Mouse (Mus musculus) ES-Bruce4 (cell line): ENCODE data around the gene Yjefn3. TPM values are rescaled to one million over a fixed set of nuclear protein-coding genes. Genes with fewer than 3 reads are reported as not detected.

Experiments used
- H3K27ac ChIP-seq: 2 replicates; pipeline ENCODE4 v1.5.1; 2012; ENCODE audit warnings: low read length, inconsistent platforms; ENCODE audit not compliant: insufficient read depth
- H3K27me3 ChIP-seq: 2 replicates; pipeline ENCODE4 v1.6.1; 2012; ENCODE audit warnings: mild to moderate bottlenecking, low read length, inconsistent platforms; ENCODE audit not compliant: control insufficient read depth, poor library complexity, insufficient read depth, severe bottlenecking
- H3K36me3 ChIP-seq: 2 replicates; pipeline ENCODE4 v1.6.1; 2012; ENCODE audit warnings: inconsistent platforms, mild to moderate bottlenecking, low read length, moderate library complexity; ENCODE audit not compliant: control insufficient read depth, poor library complexity, insufficient read depth, severe bottlenecking
- H3K4me1 ChIP-seq: one replicate; pipeline ENCODE4 v1.8.1; 2011; ENCODE audit warnings: low read length; ENCODE audit not compliant: control insufficient read depth, insufficient read depth
- H3K4me3 ChIP-seq: 2 replicates; pipeline ENCODE4 v1.5.1; 2011; ENCODE audit warnings: low read depth, mild to moderate bottlenecking, low read length
- H3K9ac ChIP-seq: 2 replicates; pipeline ENCODE4 v1.6.1; 2012; ENCODE audit warnings: low read depth, mild to moderate bottlenecking, inconsistent platforms; ENCODE audit not compliant: poor library complexity, severe bottlenecking
- H3K9me3 ChIP-seq: replicated peaks from 2 replicates; pipeline ENCODE4 v1.6.1; 2012; ENCODE audit warnings: mild to moderate bottlenecking, low read length, inconsistent platforms; ENCODE audit not compliant: control insufficient read depth, poor library complexity, insufficient read depth, severe bottlenecking
- CTCF ChIP-seq: IDR thresholded peaks from one replicate; pipeline ENCODE4 v1.8.1; 2011; ENCODE audit warnings: low read depth, low read length
- EP300 ChIP-seq: IDR thresholded peaks from 2 replicates; pipeline ENCODE4 v1.6.1; 2011; ENCODE audit warnings: low read depth, low read length; ENCODE audit not compliant: insufficient read depth
- POLR2A ChIP-seq: IDR thresholded peaks from one replicate; pipeline ENCODE4 v1.8.1; 2011; ENCODE audit warnings: low read length; ENCODE audit not compliant: insufficient read depth
- polyA plus RNA-seq: library from polyadenylated mRNA; stranded (reverse); fragments of >200 nt; gene quantifications from 2 replicates; pipeline ENCODE4 v1.2.4, GENCODE M21; 2011; ENCODE audit warnings: low read depth; ENCODE audit not compliant: missing spikeins, insufficient read depth, insufficient read length

Gene Yjefn3
- polyA plus RNA-seq, 1 experiment, result 3.4 TPM

- Histone ChIP-seq H3K9ac (no peak overlapping the region), H3K27me3 (no peaks in the 10 kb centered on the region), H3K4me1 (no peaks in the 10 kb centered on the region), H3K27ac (no peak overlapping the region), H3K9me3 (no peaks in the 10 kb centered on the region), H3K4me3 (no peak overlapping the region), H3K36me3 (peaks cover 24% of the 10 kb centered on the region)
- TF ChIP-seq POLR2A (no peak), EP300 (no peak)
These were observed 21.5 kb upstream of the Yjefn3 start for GRCm38 (mm10) chr8:69923986-69924385.

DNA sequence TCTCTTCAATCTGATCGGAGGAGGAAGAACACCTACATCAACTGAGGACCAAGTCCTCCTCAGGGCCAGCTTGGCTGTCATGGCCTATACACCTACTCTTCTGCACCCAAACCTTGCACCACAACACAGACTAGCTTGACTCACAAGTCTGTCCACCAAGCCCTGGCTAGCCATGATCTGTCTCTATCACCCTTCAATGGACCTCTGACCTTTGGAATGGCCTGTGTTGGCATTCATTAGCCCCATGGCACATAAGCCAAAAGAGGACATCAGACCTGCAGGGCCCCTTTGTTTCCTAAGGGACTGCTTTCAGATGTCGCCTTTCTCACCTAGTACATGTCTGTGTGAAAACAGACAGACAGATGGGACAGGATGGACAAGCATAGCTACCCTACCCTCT lies 18.6 kb upstream of the Yjefn3 start:
- no peak overlapping the region for H3K9ac ChIP-seq
- H3K9me3 ChIP-seq, result no peaks in the 10 kb centered on the region
- no peaks in the 10 kb centered on the region for H3K4me1 ChIP-seq
- H3K4me3 ChIP-seq, result no peak overlapping the region
- H3K27ac ChIP-seq, result peak overlapping the region; percentile 45
- peaks cover 23% of the 10 kb centered on the region for H3K36me3 ChIP-seq
- TF ChIP-seq CTCF (no peak), POLR2A (no peak), EP300 (no peak)
- no peaks in the 10 kb centered on the region for H3K27me3 ChIP-seq

- Histone ChIP-seq H3K36me3 (peaks cover 30% of the 10 kb centered on the region), H3K9me3 (no peaks in the 10 kb centered on the region), H3K4me1 (no peaks in the 10 kb centered on the region), H3K9ac (peak overlapping the region; percentile 11; the same call in 1 of the 2 replicates), H3K4me3 (no peak overlapping the region), H3K27me3 (no peaks in the 10 kb centered on the region), H3K27ac (peak overlapping the region; percentile 61)
- TF ChIP-seq POLR2A, result no peak
- TF ChIP-seq EP300, result 0 out of 2 replicates have a peak, but pooled peaks have one; percentile 16
These were observed 17.6 kb upstream of the Yjefn3 start for GRCm38 (mm10) chr8:69919876-69920662.

DNA sequence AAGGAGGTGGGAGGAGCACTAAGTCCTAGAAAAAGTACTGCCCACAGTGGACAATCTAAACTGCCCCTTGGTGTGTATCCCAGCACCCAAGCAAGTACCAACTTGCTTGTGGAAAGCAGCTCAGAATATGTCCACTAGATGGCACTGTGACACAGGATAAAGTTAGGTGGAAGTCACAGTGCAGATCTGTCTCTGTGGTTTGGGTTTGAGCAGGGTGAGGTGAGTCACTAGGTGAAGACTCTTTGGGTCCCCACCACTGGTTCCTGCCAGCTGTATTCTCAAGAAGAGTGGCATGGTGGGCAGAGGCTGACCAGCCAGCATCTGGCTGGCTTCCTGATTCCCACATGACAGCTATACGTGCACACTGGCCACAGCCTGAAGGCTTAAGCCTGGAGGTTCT lies 16.5 kb upstream of the Yjefn3 start:
- no peaks in the 10 kb centered on the region for H3K4me1 ChIP-seq
- H3K9ac ChIP-seq, result no peak overlapping the region
- H3K4me3 ChIP-seq, result no peak overlapping the region

DNA sequence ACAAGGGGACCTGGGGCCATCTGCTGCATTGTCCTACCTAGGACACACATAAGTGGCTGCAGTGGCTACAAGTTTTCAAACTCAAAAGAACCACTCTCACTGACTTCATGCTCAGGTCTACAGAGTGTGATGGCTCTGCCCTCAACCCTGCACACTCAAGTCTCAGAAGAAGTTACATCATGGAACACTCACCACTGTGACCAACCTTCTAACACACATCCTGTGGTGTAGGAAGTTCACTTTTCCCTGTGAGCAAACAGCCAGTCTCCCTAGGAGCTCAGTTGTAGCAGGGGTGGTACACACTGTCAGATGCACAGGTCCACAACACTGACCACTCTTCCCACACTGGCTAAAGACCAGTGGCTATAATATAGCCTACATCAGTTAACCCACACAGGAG lies 16.0 kb upstream of the Yjefn3 start:
- peaks cover 41% of the 10 kb centered on the region for H3K36me3 ChIP-seq
- H3K27me3 ChIP-seq, result no peaks in the 10 kb centered on the region
- H3K27ac ChIP-seq, result 0 out of 2 replicates have a peak overlapping the region, but pooled peaks have one; percentile 3
- no peak overlapping the region for H3K4me3 ChIP-seq
- no peak overlapping the region for H3K9ac ChIP-seq
- TF ChIP-seq POLR2A (no peak), EP300 (no peak), CTCF (no peak)
- H3K4me1 ChIP-seq, result no peaks in the 10 kb centered on the region
- no peaks in the 10 kb centered on the region for H3K9me3 ChIP-seq

More for the DNA sequence above, 16.5 kb upstream of the Yjefn3 start:
- Histone ChIP-seq H3K27ac (0 out of 2 replicates have a peak overlapping the region, but pooled peaks have one; percentile 3), H3K27me3 (no peaks in the 10 kb centered on the region), H3K9me3 (no peaks in the 10 kb centered on the region), H3K36me3 (peaks cover 36% of the 10 kb centered on the region)
- TF ChIP-seq POLR2A, result no peak
- TF ChIP-seq CTCF, result peak; percentile 42
- no peak for TF ChIP-seq EP300

- no peak overlapping the region for H3K27ac ChIP-seq
- no peak overlapping the region for H3K4me3 ChIP-seq
- H3K9ac ChIP-seq, result no peak overlapping the region
- H3K4me1 ChIP-seq, result no peaks in the 10 kb centered on the region
- TF ChIP-seq EP300 (no peak), CTCF (peak; percentile 16), POLR2A (no peak)
- H3K27me3 ChIP-seq, result no peaks in the 10 kb centered on the region
- H3K9me3 ChIP-seq, result no peaks in the 10 kb centered on the region
- H3K36me3 ChIP-seq, result peaks cover 69% of the 10 kb centered on the region
These were observed 13.2 kb upstream of the Yjefn3 start for GRCm38 (mm10) chr8:69915748-69916147.
